Mouse (Mus musculus) erythroid progenitor cell, adult 5-6 weeks (primary cell): ENCODE results near the gene Reg4. TPM values are rescaled to one million over a fixed set of nuclear protein-coding genes. Genes with fewer than 3 reads are reported as not detected.

ENCODE experiments used
- ATAC-seq: replicated peaks from 2 replicates; pipeline ENCODE4 v1.8.0; 2016; ENCODE audit warnings: moderate number of reproducible peaks, mild to moderate bottlenecking, moderate TSS enrichment, inconsistent platforms; ENCODE audit not compliant: poor library complexity, low FRiP score, severe bottlenecking
- total RNA-seq, 2 experiments: library from RNA; stranded (forward) in 1 of 2; stranded (reverse) in 1 of 2; fragments of 150-400 nt in 1 of 2; fragments of 186-747, 209-891 nt in 1 of 2; gene quantifications; 2 replicates each; pipeline versions ENCODE4 v1.2.3 to v1.2.4; 2015 to 2017; ENCODE audit warnings: low replicate concordance in 2 of 2

The Reg4 gene
- total RNA-seq, 2 experiments from 2014 or later, result not detected

GRCm38 (mm10) chr3:98279682-98280081 lies 57.7 kb downstream of the Reg4 start:
- no peak for ATAC-seq

GRCm38 (mm10) chr3:98280204-98280932 lies 58.4 kb downstream of the Reg4 start, which contains the start of gene Hmgcs2:
TSS of gene Hmgcs2 (plus strand) at chr3:98280435.
- 0 out of 2 replicates have a peak, but pooled peaks have one; percentile 54 for ATAC-seq

- ATAC-seq, result peak; percentile 79
These were observed 59.1 kb downstream of the Reg4 start for GRCm38 (mm10) chr3:98280933-98281678.

- ATAC-seq, result no peak
These were observed 60.5 kb downstream of the Reg4 start for GRCm38 (mm10) chr3:98282422-98282821.

- ATAC-seq, result no peak
These were observed 61.2 kb downstream of the Reg4 start for GRCm38 (mm10) chr3:98283205-98283604.

Other genes with a start within 250 kb of the Reg4 start
- gene Notch2, start 208.6 kb upstream of the Reg4 start, total RNA-seq (2015; ENCODE audit: low replicate concordance), result 16.3 and 16.6 TPM in 2 replicates
- gene Notch2, start 208.6 kb upstream of the Reg4 start, total RNA-seq (2017; ENCODE audit: low replicate concordance), result 11.0 and 18.5 TPM in 2 replicates
- gene Adam30, start 61.5 kb upstream of the Reg4 start, total RNA-seq (2015; ENCODE audit: low replicate concordance), result not detected in 2 replicates
- not detected in 2 replicates for gene Adam30, start 61.5 kb upstream of the Reg4 start, total RNA-seq (2017; ENCODE audit: low replicate concordance)
- not detected in 2 replicates for gene Hmgcs2, start 58.3 kb downstream of the Reg4 start, total RNA-seq (2015; ENCODE audit: low replicate concordance)
- 1.6 TPM in 1 of 2 replicates, not detected in the other for gene Hmgcs2, start 58.3 kb downstream of the Reg4 start, total RNA-seq (2017; ENCODE audit: low replicate concordance)
- gene Phgdh, start 117.8 kb downstream of the Reg4 start, total RNA-seq (2015; ENCODE audit: low replicate concordance), result 6.7 and 6.8 TPM in 2 replicates
- gene Phgdh, start 117.8 kb downstream of the Reg4 start, total RNA-seq (2017; ENCODE audit: low replicate concordance), result 6.7 and 17.9 TPM in 2 replicates
- not detected in 2 replicates for gene Zfp697, start 160.3 kb downstream of the Reg4 start, total RNA-seq (2015; ENCODE audit: low replicate concordance)
- gene Zfp697, start 160.3 kb downstream of the Reg4 start, total RNA-seq (2017; ENCODE audit: low replicate concordance), result not detected in 2 replicates
- not detected in 2 replicates for gene Gm4450, start 235.0 kb downstream of the Reg4 start, total RNA-seq (2015; ENCODE audit: low replicate concordance)
- not detected in 2 replicates for gene Gm4450, start 235.0 kb downstream of the Reg4 start, total RNA-seq (2017; ENCODE audit: low replicate concordance)